Mouse (Mus musculus) spleen, adult 2 months (tissue): ENCODE data around the gene Nfatc3. TPM values are rescaled to one million over a fixed set of nuclear protein-coding genes. Genes with fewer than 3 reads are reported as not detected.
A peak's percentile ranks its signal among the peaks of the same experiment; 100 is the strongest.

ENCODE experiments used
- DNase-seq, 2 experiments: peaks; one replicate each; pipeline versions ENCODE4 v3.0.0 to v3.0.0-alpha.2; 2012 to 2021; ENCODE audit warnings: low spot score in 2 of 2, low read depth in 1 of 2
- H3K27ac ChIP-seq: fragments of 200-500 bp; 2 replicates; pipeline ENCODE4 v1.5.1; 2012; ENCODE audit warnings: low read length, inconsistent platforms; ENCODE audit not compliant: insufficient read depth
- H3K27me3 ChIP-seq: fragments of 200-500 bp; 2 replicates; pipeline ENCODE4 v1.6.1; 2012; ENCODE audit warnings: mild to moderate bottlenecking, moderate library complexity, low read length, inconsistent platforms; ENCODE audit not compliant: control insufficient read depth, insufficient read depth
- H3K36me3 ChIP-seq: fragments of 200-500 bp; 2 replicates; pipeline ENCODE4 v1.6.1; 2012; ENCODE audit warnings: mild to moderate bottlenecking, low read length, inconsistent platforms; ENCODE audit not compliant: control insufficient read depth, insufficient read depth
- H3K4me1 ChIP-seq: fragments of 200-500 bp; 2 replicates; pipeline ENCODE4 v1.6.1; 2011; ENCODE audit warnings: inconsistent platforms; ENCODE audit not compliant: control insufficient read depth, insufficient read depth, insufficient read length
- H3K4me3 ChIP-seq: fragments of 200-500 bp; 2 replicates; pipeline ENCODE4 v1.5.1; 2011; ENCODE audit warnings: mild to moderate bottlenecking, inconsistent platforms; ENCODE audit not compliant: insufficient read depth, insufficient read length; ENCODE audit errors: extremely low read depth
- CTCF ChIP-seq: fragments of 200-500 bp; IDR thresholded peaks from 2 replicates; pipeline ENCODE4 v1.5.1; 2011; ENCODE audit warnings: mild to moderate bottlenecking, inconsistent platforms; ENCODE audit not compliant: insufficient read depth, insufficient read length, insufficient replicate concordance; ENCODE audit errors: extremely low read depth
- POLR2A ChIP-seq: fragments of 200-500 bp; IDR thresholded peaks from 2 replicates; pipeline ENCODE4 v1.6.1; 2011; ENCODE audit warnings: low read depth, low read length, inconsistent platforms
- WGBS: fragments of 180-500 bp; shearing (Covaris S2); methylation state at CpG from one replicate; pipeline ENCODE4 v1.1.7; 2018; 5-methylcytosine and 5-hydroxymethylcytosine counted together
- polyA plus RNA-seq: library from polyadenylated mRNA; depleted of rRNA; stranded (reverse); fragments of >200 nt; gene quantifications from 2 replicates; pipeline ENCODE4 v1.2.3, GENCODE M21; 2012

Gene Nfatc3
- polyA plus RNA-seq, 1 experiment: 29.5 TPM

DNA sequence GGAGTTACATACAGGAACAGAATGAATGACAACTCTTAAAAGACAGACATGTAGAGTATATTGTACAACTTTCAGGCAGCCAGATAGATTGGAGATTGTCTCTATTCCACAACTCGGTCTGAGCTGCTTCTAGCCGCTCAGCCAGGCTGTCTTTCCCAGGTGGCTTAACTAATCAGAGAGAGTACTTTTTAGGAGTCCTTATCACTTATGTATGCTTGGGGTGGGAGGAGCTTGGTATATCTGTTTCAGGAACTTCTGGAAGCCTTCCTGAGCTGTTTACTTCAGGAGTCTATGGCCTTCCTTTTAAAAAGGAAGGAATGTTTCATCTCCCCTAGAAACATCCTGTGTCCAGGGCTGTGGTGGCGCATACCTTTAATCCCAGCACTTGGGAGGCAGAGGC is 40.6 kb upstream of the Nfatc3 start:
- TF ChIP-seq POLR2A (no peak), CTCF (no peak)
- Histone ChIP-seq H3K36me3 (no peaks in the 10 kb centered on the region), H3K27ac (no peak overlapping the region), H3K27me3 (no peaks in the 10 kb centered on the region), H3K4me3 (no peak overlapping the region), H3K4me1 (peaks cover 7% of the 10 kb centered on the region; the same call in 1 of the 2 replicates)
- no peak for DNase-seq
- WGBS: 84% methylated on average over 3 of the region's 3 CpGs

DNA sequence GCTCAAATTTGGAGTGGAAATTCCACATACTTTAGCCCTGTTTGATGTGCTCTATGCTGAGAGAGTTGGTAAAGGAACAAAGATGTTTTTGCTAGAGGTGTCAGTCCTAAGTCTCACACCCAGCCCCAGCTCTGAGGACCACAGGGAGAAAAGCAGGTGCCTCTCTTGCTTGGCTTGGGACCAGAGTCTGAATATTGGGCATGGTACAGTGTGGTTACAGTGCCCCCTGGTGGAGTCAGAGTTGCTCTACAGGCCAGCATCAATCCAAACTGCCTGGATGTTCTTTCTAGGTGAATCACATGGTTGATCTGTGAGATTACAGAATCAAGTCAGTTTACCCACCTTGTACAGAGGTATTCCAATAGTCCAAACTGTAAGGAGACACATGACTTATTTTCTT is 36.2 kb upstream of the Nfatc3 start:
- DNase-seq: peak; percentile 63 to 73
- Histone ChIP-seq H3K27me3 (no peaks in the 10 kb centered on the region), H3K4me3 (no peak overlapping the region), H3K4me1 (0 out of 2 replicates have a peak, but pooled peaks cover under 1% of the 10 kb centered on the region), H3K36me3 (no peaks in the 10 kb centered on the region), H3K27ac (no peak overlapping the region)
- no peak for TF ChIP-seq POLR2A
- TF ChIP-seq CTCF: peak; percentile 91; the same call in 1 of the 2 replicates

DNA sequence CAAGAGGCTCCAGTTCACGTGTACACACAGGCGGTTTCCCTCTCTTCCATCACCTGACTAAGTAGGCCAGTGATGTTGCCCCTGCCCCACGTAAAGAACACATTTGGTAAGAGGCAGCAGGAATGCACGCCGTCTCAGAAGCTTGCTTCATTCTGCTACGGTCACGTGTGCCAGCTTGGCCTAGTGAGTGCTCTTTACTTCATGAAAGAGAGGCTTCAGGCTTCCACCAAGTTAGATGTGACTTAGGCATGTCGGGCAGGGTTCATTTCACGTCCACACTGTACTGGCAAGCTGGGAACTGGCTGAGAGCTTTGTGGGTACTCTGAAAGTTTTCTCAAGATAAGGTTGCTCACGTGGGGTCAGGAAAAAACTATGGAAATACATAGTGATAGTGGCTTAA is 19.9 kb upstream of the Nfatc3 start:
- H3K4me3 ChIP-seq: no peak overlapping the region
- no peak overlapping the region for H3K27ac ChIP-seq
- no peaks in the 10 kb centered on the region for H3K27me3 ChIP-seq
- WGBS: 89% methylated on average over 10 of the region's 10 CpGs
- H3K36me3 ChIP-seq: no peaks in the 10 kb centered on the region
- H3K4me1 ChIP-seq: peaks cover 6% of the 10 kb centered on the region; the same call in 1 of the 2 replicates
- no peak for DNase-seq
- TF ChIP-seq CTCF (no peak), POLR2A (no peak)

DNA sequence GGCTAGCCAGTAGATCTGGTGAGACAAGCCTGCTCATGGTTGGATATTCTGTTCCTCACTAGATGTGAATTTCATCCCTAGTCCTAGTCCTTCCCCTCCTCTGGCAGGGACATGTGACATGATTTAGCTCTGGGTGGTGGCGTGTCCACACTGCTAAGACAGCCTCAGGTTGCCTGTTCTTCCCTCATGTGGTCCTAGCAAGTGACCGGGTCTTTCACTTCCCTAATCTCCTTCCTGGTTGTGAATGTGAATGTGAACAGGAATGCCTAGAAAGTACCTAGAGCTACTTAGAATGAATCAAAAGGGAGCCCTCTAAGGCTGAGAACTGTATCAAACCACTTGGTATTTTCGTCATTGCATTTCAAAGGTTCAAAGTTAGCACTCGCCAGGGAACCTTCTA is 19.0 kb upstream of the Nfatc3 start:
- WGBS: 63% methylated on average over 4 of the region's 4 CpGs
- Histone ChIP-seq H3K27me3 (no peaks in the 10 kb centered on the region), H3K4me3 (no peak overlapping the region), H3K36me3 (no peaks in the 10 kb centered on the region), H3K27ac (no peak overlapping the region), H3K4me1 (peaks cover 10% of the 10 kb centered on the region; the same call in 1 of the 2 replicates)
- no peak for DNase-seq
- TF ChIP-seq CTCF (no peak), POLR2A (no peak)

DNA sequence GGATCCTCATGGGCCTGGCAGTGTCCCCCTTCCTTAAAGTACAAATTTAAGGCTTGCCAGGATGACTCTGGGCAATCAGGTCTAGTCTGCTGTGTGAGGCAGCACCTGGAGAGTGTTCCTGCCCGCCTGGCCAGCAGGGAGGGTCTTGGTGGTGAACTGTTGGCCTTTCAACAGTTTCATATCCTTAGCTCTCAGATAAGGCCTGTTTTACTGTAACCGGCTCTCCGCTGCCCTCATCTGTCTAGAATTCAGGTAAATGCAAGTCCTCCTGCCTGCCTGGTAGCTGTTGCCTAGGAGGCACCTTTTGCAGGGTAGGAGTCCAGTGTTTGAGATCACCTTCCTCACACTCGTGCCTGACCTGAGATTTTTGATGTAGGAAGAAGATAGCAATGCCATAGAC is 18.4 kb upstream of the Nfatc3 start:
- 70% methylated on average over 4 of the region's 4 CpGs for WGBS
- Histone ChIP-seq H3K4me1 (peaks cover 10% of the 10 kb centered on the region; the same call in 1 of the 2 replicates), H3K27ac (no peak overlapping the region), H3K36me3 (no peaks in the 10 kb centered on the region), H3K27me3 (no peaks in the 10 kb centered on the region), H3K4me3 (no peak overlapping the region)
- DNase-seq: peak in 1 of 2 experiments; percentile 35
- TF ChIP-seq CTCF: peak; percentile 10; the same call in 1 of the 2 replicates
- TF ChIP-seq POLR2A: no peak

DNA sequence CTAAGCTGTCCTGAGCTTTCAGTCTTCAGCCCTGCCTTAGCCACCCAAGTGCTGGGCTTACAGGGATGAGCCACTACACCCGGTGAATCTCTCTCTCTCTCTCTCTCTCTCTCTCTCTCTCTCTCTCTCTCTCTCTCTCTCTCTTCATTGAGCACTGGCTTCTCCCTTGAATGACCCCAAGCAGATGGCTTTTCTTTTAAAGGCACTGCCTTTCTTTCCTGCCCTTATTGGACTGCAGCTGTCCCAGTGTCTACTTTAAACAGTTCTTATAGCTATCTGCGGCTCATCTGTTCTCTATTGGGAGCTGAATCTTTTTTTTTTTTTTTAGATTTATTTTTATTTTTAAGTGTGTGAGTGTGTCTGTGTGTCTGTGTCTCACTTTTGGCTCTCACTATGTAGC is 15.6 kb upstream of the Nfatc3 start:
- Histone ChIP-seq H3K4me3 (no peak overlapping the region), H3K4me1 (peaks cover 12% of the 10 kb centered on the region; the same call in 1 of the 2 replicates), H3K27ac (no peak overlapping the region), H3K27me3 (no peaks in the 10 kb centered on the region), H3K36me3 (no peaks in the 10 kb centered on the region)
- no peak for TF ChIP-seq POLR2A
- TF ChIP-seq CTCF: no peak
- WGBS: 70% methylated on average over 2 of the region's 2 CpGs
- DNase-seq: no peak

DNA sequence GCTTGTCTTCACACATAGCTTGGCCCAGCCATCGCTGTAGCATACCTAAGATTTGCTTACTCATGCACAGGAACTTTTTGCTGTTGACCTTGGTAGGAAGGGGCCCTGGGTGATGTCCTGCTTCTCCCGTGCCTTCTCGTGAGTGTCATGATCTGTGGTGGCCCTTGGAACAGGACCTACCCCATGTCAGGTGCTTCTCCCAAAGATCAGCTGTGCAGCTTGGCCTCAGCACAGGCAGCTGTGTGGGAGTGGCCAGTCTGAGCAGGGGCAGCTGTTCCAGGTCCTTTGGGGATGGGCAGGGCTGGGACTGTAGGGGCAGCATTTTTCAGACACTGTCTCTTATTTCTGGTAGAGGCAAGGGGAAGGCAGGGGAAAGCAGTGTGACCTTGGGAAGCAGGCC is 14.5 kb upstream of the Nfatc3 start:
- Histone ChIP-seq H3K27me3 (no peaks in the 10 kb centered on the region), H3K27ac (no peak overlapping the region), H3K4me3 (no peak overlapping the region), H3K36me3 (no peaks in the 10 kb centered on the region), H3K4me1 (peaks cover 17% of the 10 kb centered on the region; the same call in 1 of the 2 replicates)
- no peak for DNase-seq
- TF ChIP-seq POLR2A (no peak), CTCF (no peak)
- 19% methylated on average over 3 of the region's 3 CpGs for WGBS
